Mouse (Mus musculus) stomach, embryonic 14.5 days (tissue): ENCODE measurements at regions not wholly inside any gene's neighbourhood (a gene's known extent, or its start where the extent isn't known, plus 50 kb on each side); places are given as distances from the start of the nearest gene placed in this dataset.

Source experiments
- ATAC-seq: fragments of 200-750 bp; cut with Nextera tagmentation; 2 replicates; pipeline ENCODE4 v1.8.0; 2017; ENCODE audit warnings: low read depth, moderate TSS enrichment; ENCODE audit not compliant: insufficient number of reproducible peaks, insufficient read depth, low FRiP score
- H3K27ac ChIP-seq: fragments of 300-500 bp; sonication (generic); 2 replicates; pipeline ENCODE4 v1.5.1; 2014; ENCODE audit warnings: mild to moderate bottlenecking, low read length, moderate library complexity, mixed read lengths
- H3K27me3 ChIP-seq: fragments of 300-500 bp; sonication (generic); 2 replicates; pipeline ENCODE4 v1.6.1; 2014; ENCODE audit warnings: low read length, control low read depth, mixed read lengths; ENCODE audit not compliant: control insufficient read depth, insufficient read depth
- H3K36me3 ChIP-seq: fragments of 300-500 bp; sonication (generic); 2 replicates; pipeline ENCODE4 v1.6.1; 2014; ENCODE audit warnings: mild to moderate bottlenecking, control low read depth, low read length, moderate library complexity, mixed read lengths; ENCODE audit not compliant: control insufficient read depth, insufficient read depth
- H3K4me1 ChIP-seq: fragments of 300-500 bp; sonication (generic); 2 replicates; pipeline ENCODE4 v1.6.1; 2014; ENCODE audit warnings: low read length, control low read depth, mixed read lengths; ENCODE audit not compliant: control insufficient read depth, insufficient read depth
- H3K4me2 ChIP-seq: fragments of 300-500 bp; sonication (generic); replicated peaks from 2 replicates; pipeline ENCODE4 v1.6.1; 2014; ENCODE audit warnings: low read depth, low read length, control low read depth
- H3K4me3 ChIP-seq: fragments of 300-500 bp; sonication (generic); 2 replicates; pipeline ENCODE4 v1.5.1; 2014; ENCODE audit warnings: low read depth, low read length, control low read depth
- H3K9ac ChIP-seq: fragments of 300-500 bp; sonication (generic); replicated peaks from 2 replicates; pipeline ENCODE4 v1.6.1; 2014; ENCODE audit warnings: low read depth, mild to moderate bottlenecking, control low read depth, low read length, moderate library complexity, mixed read lengths
- H3K9me3 ChIP-seq: fragments of 300-500 bp; sonication (generic); 2 replicates; pipeline ENCODE4 v1.6.1; 2016; ENCODE audit warnings: low read depth, low read length, control low read depth; ENCODE audit not compliant: control insufficient read depth
- WGBS: fragments of 180-500 bp; shearing (Covaris S2); extraction: QIAGEN DNeasy Blood & Tissue Kit; methylation state at CpG from one replicate; pipeline ENCODE4 v1.1.7; 2014; 5-methylcytosine and 5-hydroxymethylcytosine counted together

- Histone ChIP-seq H3K4me3 (no peak overlapping the region), H3K4me1 (no peaks in the 10 kb centered on the region), H3K27ac (no peak overlapping the region), H3K9me3 (no peaks in the 10 kb centered on the region), H3K36me3 (no peaks in the 10 kb centered on the region), H3K4me2 (no peak overlapping the region), H3K9ac (no peak overlapping the region), H3K27me3 (no peaks in the 10 kb centered on the region)
- ATAC-seq = no peak
- 77% methylated on average over 6 of the region's 6 CpGs for WGBS
Observed at GRCm38 (mm10) chr14:48005092-48005928, 115.3 kb upstream of the Peli2 start.

- 72% methylated on average over 1 of the region's 1 CpGs for WGBS
- H3K27ac ChIP-seq = no peak overlapping the region
- H3K36me3 ChIP-seq = no peaks in the 10 kb centered on the region
- H3K4me2 ChIP-seq = no peak overlapping the region
- no peaks in the 10 kb centered on the region for H3K9me3 ChIP-seq
- H3K4me1 ChIP-seq = no peaks in the 10 kb centered on the region
- no peaks in the 10 kb centered on the region for H3K27me3 ChIP-seq
- H3K9ac ChIP-seq = no peak overlapping the region
- H3K4me3 ChIP-seq = no peak overlapping the region
- ATAC-seq = no peak
Observed at GRCm38 (mm10) chr14:48005929-48006309, 114.7 kb upstream of the Peli2 start.

DNA sequence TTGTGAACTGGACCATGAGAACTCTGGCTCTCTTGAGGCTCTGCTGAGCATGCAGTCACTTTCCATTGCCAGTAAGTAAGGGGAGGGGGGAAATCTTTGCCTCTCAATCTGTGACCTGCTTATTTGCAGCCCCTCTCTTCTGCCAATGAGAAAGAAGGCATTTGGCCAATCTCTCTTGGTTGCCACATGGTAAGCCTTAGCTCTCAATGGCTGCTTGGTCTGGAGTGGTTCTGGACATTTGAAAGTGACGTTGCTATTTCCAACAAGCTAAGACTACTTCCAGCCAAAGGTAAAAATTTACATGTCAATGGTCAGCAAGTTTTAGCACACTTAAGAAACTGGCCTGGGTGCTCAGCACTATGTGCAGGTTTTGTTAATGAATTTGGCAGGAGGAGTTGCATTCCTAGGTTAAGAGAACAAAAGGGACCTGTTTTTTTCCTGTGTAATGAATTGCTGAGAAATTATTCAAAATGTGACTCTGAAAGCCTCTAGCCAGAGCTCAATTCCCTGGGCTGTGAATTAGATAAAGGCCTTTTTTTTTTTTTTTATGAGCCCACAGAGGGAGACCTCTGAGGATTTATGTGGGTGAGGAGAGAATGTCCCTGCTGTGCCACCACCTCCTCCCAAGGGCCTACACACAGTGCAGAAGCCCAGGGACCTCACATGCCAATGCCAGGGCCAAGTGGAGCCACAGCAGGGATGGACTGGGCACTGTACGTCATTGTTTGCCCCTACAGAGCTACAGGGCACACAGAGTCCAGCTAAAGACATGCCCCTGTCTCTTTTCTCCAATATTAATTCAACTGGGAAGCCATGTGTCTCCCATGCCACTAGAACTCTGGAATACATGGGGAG, 108.0 kb upstream of the Peli2 start:
- H3K27me3 ChIP-seq = no peaks in the 10 kb centered on the region
- H3K9ac ChIP-seq = no peak overlapping the region
- no peaks in the 10 kb centered on the region for H3K4me1 ChIP-seq
- H3K36me3 ChIP-seq = no peaks in the 10 kb centered on the region
- no peaks in the 10 kb centered on the region for H3K9me3 ChIP-seq
- no peak overlapping the region for H3K4me2 ChIP-seq
- no peak overlapping the region for H3K27ac ChIP-seq
- no peak for ATAC-seq
- WGBS = 73% methylated on average over 2 of the region's 2 CpGs
- H3K4me3 ChIP-seq = no peak overlapping the region

DNA sequence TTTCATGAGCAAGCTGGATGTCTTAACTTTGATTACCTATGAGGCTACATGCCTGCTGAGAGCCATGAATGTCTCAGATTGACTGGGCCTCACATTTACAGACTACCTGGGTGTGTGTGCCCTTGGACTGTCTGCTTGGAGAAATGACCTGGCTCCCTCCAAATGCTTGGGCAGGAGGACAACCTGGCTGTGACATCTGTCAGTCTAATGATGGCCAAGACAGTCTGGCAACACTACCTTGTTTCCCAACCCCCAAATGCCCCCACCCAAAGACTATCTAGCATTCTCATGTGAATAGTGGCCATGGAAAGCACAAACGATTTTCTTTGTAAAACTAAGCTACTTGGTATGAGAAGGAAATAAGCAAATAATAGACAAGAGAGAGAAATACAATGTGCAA, 107.2 kb upstream of the Peli2 start:
- no peak overlapping the region for H3K4me2 ChIP-seq
- H3K4me1 ChIP-seq = no peaks in the 10 kb centered on the region
- no peak overlapping the region for H3K4me3 ChIP-seq
- no peaks in the 10 kb centered on the region for H3K27me3 ChIP-seq
- ATAC-seq = no peak
- H3K27ac ChIP-seq = no peak overlapping the region
- whole genome bisulfite sequencing = 77% methylated on average over 1 of the region's 1 CpGs
- H3K9me3 ChIP-seq = no peaks in the 10 kb centered on the region
- no peak overlapping the region for H3K9ac ChIP-seq
- H3K36me3 ChIP-seq = no peaks in the 10 kb centered on the region

- H3K27ac ChIP-seq = no peak overlapping the region
- no peaks in the 10 kb centered on the region for H3K4me1 ChIP-seq
- H3K9ac ChIP-seq = no peak overlapping the region
- no peaks in the 10 kb centered on the region for H3K36me3 ChIP-seq
- no peak for ATAC-seq
- no peaks in the 10 kb centered on the region for H3K27me3 ChIP-seq
- H3K9me3 ChIP-seq = no peaks in the 10 kb centered on the region
- H3K4me3 ChIP-seq = no peak overlapping the region
- no peak overlapping the region for H3K4me2 ChIP-seq
- WGBS = 84% methylated on average over 2 of the region's 2 CpGs
Observed at GRCm38 (mm10) chr14:48014776-48015175, 105.8 kb upstream of the Peli2 start.

GRCm38 (mm10) chr14:48017971-48018370, 102.7 kb upstream of the Peli2 start:
- H3K4me2 ChIP-seq = no peak overlapping the region
- no peaks in the 10 kb centered on the region for H3K4me1 ChIP-seq
- H3K27me3 ChIP-seq = no peaks in the 10 kb centered on the region
- H3K36me3 ChIP-seq = no peaks in the 10 kb centered on the region
- ATAC-seq = no peak
- H3K4me3 ChIP-seq = no peak overlapping the region
- WGBS = 86% methylated on average over 6 of the region's 6 CpGs
- H3K9ac ChIP-seq = no peak overlapping the region
- no peaks in the 10 kb centered on the region for H3K9me3 ChIP-seq
- H3K27ac ChIP-seq = no peak overlapping the region

- H3K9me3 ChIP-seq = no peaks in the 10 kb centered on the region
- no peaks in the 10 kb centered on the region for H3K4me1 ChIP-seq
- no peak for ATAC-seq
- H3K4me3 ChIP-seq = no peak overlapping the region
- no peak overlapping the region for H3K27ac ChIP-seq
- H3K36me3 ChIP-seq = no peaks in the 10 kb centered on the region
- H3K27me3 ChIP-seq = no peaks in the 10 kb centered on the region
- WGBS = 85% methylated on average over 5 of the region's 5 CpGs
- H3K4me2 ChIP-seq = no peak overlapping the region
- H3K9ac ChIP-seq = no peak overlapping the region
Observed at GRCm38 (mm10) chr14:48019331-48019730, 101.3 kb upstream of the Peli2 start.

- WGBS = 74% methylated on average over 4 of the region's 4 CpGs
- no peaks in the 10 kb centered on the region for H3K4me1 ChIP-seq
- H3K4me3 ChIP-seq = no peak overlapping the region
- no peak overlapping the region for H3K9ac ChIP-seq
- H3K27ac ChIP-seq = no peak overlapping the region
- H3K4me2 ChIP-seq = no peak overlapping the region
- no peaks in the 10 kb centered on the region for H3K27me3 ChIP-seq
- peaks cover 3% of the 10 kb centered on the region; the same call in 1 of the 2 replicates for H3K9me3 ChIP-seq
- no peak for ATAC-seq
- H3K36me3 ChIP-seq = no peaks in the 10 kb centered on the region
Observed at GRCm38 (mm10) chr14:48022271-48022670, 98.4 kb upstream of the Peli2 start.
